Mouse (Mus musculus) bone marrow, adult 2 months (tissue): Measurements from ENCODE around the gene Hist1h2bb.

ENCODE experiments used
- CTCF ChIP-seq: fragments of 200-500 bp; IDR thresholded peaks from 2 replicates; pipeline ENCODE4 v1.5.1; 2011; ENCODE audit warnings: low read length, control low read depth; ENCODE audit not compliant: control insufficient read depth, insufficient read depth
- POLR2A ChIP-seq: fragments of 200-500 bp; IDR thresholded peaks from 2 replicates; pipeline ENCODE4 v1.6.1; 2011; ENCODE audit warnings: low read depth, mild to moderate bottlenecking, control low read depth, low read length, borderline replicate concordance; ENCODE audit not compliant: control insufficient read depth

DNA sequence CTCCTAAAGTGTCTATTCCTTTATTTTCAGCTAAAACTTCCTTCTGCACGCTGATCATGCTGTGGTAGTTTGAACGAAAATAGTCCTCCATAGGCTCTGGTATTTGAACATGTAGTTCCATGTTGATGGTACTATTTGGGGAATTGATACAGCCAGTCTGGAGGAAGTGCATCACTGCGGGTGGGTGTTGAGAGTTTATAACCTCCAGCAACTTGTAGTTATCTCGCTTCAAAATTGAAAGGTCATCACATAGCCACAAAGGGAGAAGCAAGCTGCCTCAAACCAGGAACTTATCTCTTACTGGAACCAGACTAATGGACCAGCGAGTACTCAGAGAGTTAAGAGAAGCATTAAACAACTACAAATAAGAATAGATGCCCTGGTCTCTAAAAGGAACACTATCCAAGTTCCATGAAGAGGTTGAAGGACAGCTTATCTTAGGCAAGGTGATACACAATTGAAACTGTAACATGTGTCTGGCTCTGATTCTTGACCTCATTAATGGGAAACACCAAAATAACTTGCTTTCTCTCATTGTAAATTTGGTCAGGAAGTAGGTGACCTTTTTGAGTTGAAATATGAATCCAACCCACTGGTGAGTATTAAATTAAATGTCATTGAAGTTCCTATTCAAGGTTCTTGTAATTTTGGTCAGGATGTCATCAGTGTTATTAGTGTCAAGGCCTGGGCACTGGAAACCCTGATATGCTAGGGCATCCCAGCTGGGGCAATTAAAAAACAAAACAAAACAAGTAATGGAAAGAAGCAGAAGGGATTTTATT lies 30.1 kb upstream of the Hist1h2bb start:
- TF ChIP-seq CTCF (no peak), POLR2A (no peak)
